In the genomic region with DNA sequence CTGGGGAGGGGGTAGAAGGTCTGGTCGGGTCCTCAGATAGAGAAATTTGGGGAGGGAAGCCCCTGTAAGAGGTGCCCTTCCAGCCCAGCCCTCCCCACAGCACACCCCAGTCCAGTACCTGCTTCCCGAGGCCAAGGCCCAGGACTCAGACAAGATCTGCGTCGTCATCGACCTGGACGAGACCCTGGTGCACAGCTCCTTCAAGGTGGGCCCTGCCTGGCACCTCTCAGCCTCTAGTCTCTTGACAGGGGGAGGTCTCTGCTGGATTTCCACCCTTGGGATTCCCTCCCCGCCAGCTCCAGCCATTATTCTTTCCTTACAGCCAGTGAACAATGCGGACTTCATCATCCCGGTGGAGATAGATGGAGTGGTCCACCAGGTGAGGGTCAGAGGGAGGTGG, we compare ENCODE assay signal across 12 mouse cellular contexts. TPM values are rescaled to one million over a fixed set of nuclear protein-coding genes. Genes with fewer than 3 reads are reported as not detected.
DNase-seq lines count a peak whose midpoint lies in the region; ATAC-seq and TF ChIP-seq lines count a peak whose summit lies in the region.
"Had no signal": no experiment of that assay in that cellular context is flagged by ENCODE, and none has a peak within 500 bp of the region (broad histone marks: within the 10 kb centered on the region; RNA-seq: fewer than 3 reads in every experiment).

No protein-coding gene starts in this region.

- intact Hi-C loops in heart, postnatal 36 days (cut with DNase I) = loop anchor here (10.0 kb wide), 2 partner anchors 191 to 479 kb away; partner anchors contain the start of genes Bcs1l and Zfp142

- ATAC-seq in lung, embryonic 14.5 days (ENCODE audit: insufficient read depth) = no peak
- no peak for ATAC-seq in limb, embryonic 12.5 days (ENCODE audit: insufficient number of reproducible peaks, insufficient read depth, low FRiP score, low TSS enrichment, low read depth)
- no peak for ATAC-seq in stomach, embryonic 16.5 days (ENCODE audit: insufficient read depth, low FRiP score)
- ATAC-seq: midbrain, embryonic 16.5 days had no signal

- H3K27me3 ChIP-seq in heart, embryonic 10.5 days (ENCODE audit: insufficient read depth, poor library complexity, severe bottlenecking) = no peaks in the 10 kb centered on the region
- H3K27me3 ChIP-seq in lung, embryonic 14.5 days (ENCODE audit: insufficient read depth, low read length) = no peaks in the 10 kb centered on the region
- no peaks in the 10 kb centered on the region for H3K27me3 ChIP-seq in limb, embryonic 12.5 days
- no peaks in the 10 kb centered on the region for H3K27me3 ChIP-seq in stomach, embryonic 16.5 days (ENCODE audit: control insufficient read depth, insufficient read depth, low read length)

- H3K4me1 ChIP-seq in heart, embryonic 10.5 days = peaks cover 58% of the 10 kb centered on the region
- peaks cover 12% of the 10 kb centered on the region for H3K4me1 ChIP-seq in lung, embryonic 14.5 days (ENCODE audit: insufficient read depth)
- peaks cover 14% of the 10 kb centered on the region for H3K4me1 ChIP-seq in lung, adult 2 months (ENCODE audit: control insufficient read depth, insufficient read depth, low read length)
- peaks cover 43% of the 10 kb centered on the region for H3K4me1 ChIP-seq in limb, embryonic 12.5 days (replicated peaks)
- peaks cover 39% of the 10 kb centered on the region for H3K4me1 ChIP-seq in stomach, embryonic 16.5 days (ENCODE audit: control insufficient read depth, insufficient read depth, low read length)

- H3K27ac ChIP-seq in heart, embryonic 10.5 days = peak overlapping the region; percentile 42; the same call in 1 of the 2 replicates
- H3K27ac ChIP-seq in lung, embryonic 14.5 days (ENCODE audit: low read depth) = no peak overlapping the region
- H3K27ac ChIP-seq in limb, embryonic 12.5 days = 0 out of 2 replicates have a peak overlapping the region, but pooled peaks have one; percentile 29
- no peak overlapping the region for H3K27ac ChIP-seq in stomach, embryonic 16.5 days (ENCODE audit: low read length)

- no peak for TF ChIP-seq CTCF in lung, embryonic 14.5 days (IDR thresholded peaks at IDR 0.05; ENCODE audit: low read depth)
- TF ChIP-seq CTCF in lung, adult 2 months (IDR thresholded peaks at IDR 0.05; ENCODE audit: insufficient read depth, low read length) = no peak

- 89% methylated on average over 9 of the region's 9 CpGs for WGBS in heart, embryonic 10.5 days
- WGBS in lung, embryonic 14.5 days = 86% methylated on average over 9 of the region's 9 CpGs
- 83% methylated on average over 9 of the region's 9 CpGs for WGBS in lung, adult 2 months
- 89% methylated on average over 9 of the region's 9 CpGs for WGBS in limb, embryonic 12.5 days
- WGBS in stomach, embryonic 16.5 days = 83% methylated on average over 9 of the region's 9 CpGs

- no peak for TF ChIP-seq POLR2A in lung, adult 2 months (IDR thresholded peaks at IDR 0.05; ENCODE audit: borderline replicate concordance, extremely low read depth, low read depth, low read length)

- no peaks in the 10 kb centered on the region for H3K9me3 ChIP-seq in heart, embryonic 10.5 days
- H3K9me3 ChIP-seq in lung, embryonic 14.5 days (ENCODE audit: low read depth, low read length) = no peaks in the 10 kb centered on the region
- no peaks in the 10 kb centered on the region for H3K9me3 ChIP-seq in limb, embryonic 12.5 days
- no peaks in the 10 kb centered on the region for H3K9me3 ChIP-seq in stomach, embryonic 16.5 days (replicated peaks; ENCODE audit: control insufficient read depth, low read length)

- no peak for DNase-seq in heart, embryonic 10.5 days (ENCODE audit: low spot score)
- no peak for DNase-seq in heart, postnatal 36 days
- DNase-seq in lung, embryonic 14.5 days = no peak
- no peak for DNase-seq in lung, adult 2 months
- DNase-seq in neural tube, embryonic 10.5 days (ENCODE audit: extremely low spot score, low spot score) = no peak
- DNase-seq: lung, postnatal 14 days; right cerebral cortex, postnatal 4 days had no signal

- H3K9ac ChIP-seq in lung, embryonic 14.5 days = no peak overlapping the region
- H3K9ac ChIP-seq in limb, embryonic 12.5 days (replicated peaks) = 0 out of 2 replicates have a peak overlapping the region, but pooled peaks have one; percentile 4
- peak overlapping the region; percentile 97; the same call in 1 of the 2 replicates for H3K9ac ChIP-seq in stomach, embryonic 16.5 days (ENCODE audit: low read length)

- H3K4me2 ChIP-seq in lung, embryonic 14.5 days = peak overlapping the region; percentile 98
- H3K4me2 ChIP-seq in limb, embryonic 12.5 days = no peak overlapping the region
- H3K4me2 ChIP-seq in stomach, embryonic 16.5 days (ENCODE audit: low read depth, low read length) = peak overlapping the region; percentile 96; the same call in 1 of the 2 replicates

- no peak overlapping the region for H3K4me3 ChIP-seq in heart, embryonic 10.5 days
- peak overlapping the region; percentile 88; the same call in 1 of the 2 replicates for H3K4me3 ChIP-seq in lung, embryonic 14.5 days (ENCODE audit: low read depth, low read length)
- no peak overlapping the region for H3K4me3 ChIP-seq in lung, adult 2 months (replicated peaks; ENCODE audit: extremely low read depth, low read depth, low read length)
- H3K4me3 ChIP-seq in limb, embryonic 12.5 days (replicated peaks) = peak overlapping the region; percentile 94; the same call in 1 of the 2 replicates
- no peak overlapping the region for H3K4me3 ChIP-seq in stomach, embryonic 16.5 days (replicated peaks; ENCODE audit: low read length)
- H3K4me3 ChIP-seq: layer of hippocampus, adult 2 months had no signal

- peaks cover 28% of the 10 kb centered on the region for H3K36me3 ChIP-seq in heart, embryonic 10.5 days
- peaks cover 25% of the 10 kb centered on the region for H3K36me3 ChIP-seq in lung, embryonic 14.5 days (ENCODE audit: insufficient read depth)
- peaks cover 29% of the 10 kb centered on the region for H3K36me3 ChIP-seq in limb, embryonic 12.5 days
- H3K36me3 ChIP-seq in stomach, embryonic 16.5 days (ENCODE audit: control insufficient read depth, insufficient read depth, low read length) = peaks cover 14% of the 10 kb centered on the region

RNA-seq across cellular contexts. Expression of gene Ctdsp1, which starts 2.4 kb away (rescaled TPM):
- 55.9 and 69.2 TPM in 2 replicates for polyA plus RNA-seq in heart, embryonic 10.5 days (2016; fragmentation: Nextera tagmentation; extraction: Ambion mirVana)
- 100 to 1,000 TPM; 127 to 133 TPM for total RNA-seq in heart, postnatal 36 days (2021)
- 99.4 and 102 TPM in 2 replicates for polyA plus RNA-seq in lung, embryonic 14.5 days (2014; fragmentation: Nextera tagmentation; extraction: Ambion mirVana)
- polyA plus RNA-seq in lung, adult 2 months (2012; rRNA removed) = 197 and 200 TPM in 2 replicates
- 75.3 and 78.5 TPM in 2 replicates for polyA plus RNA-seq in limb, embryonic 12.5 days (2016; fragmentation: Nextera tagmentation; extraction: Ambion mirVana)
- polyA plus RNA-seq in stomach, embryonic 16.5 days (2015; fragmentation: Nextera tagmentation; extraction: Ambion mirVana) = 77.9 and 88.9 TPM in 2 replicates

RNA-seq across cellular contexts. Expression of gene Vil1, which starts 15.5 kb away (rescaled TPM):
- 0.94 and 1.1 TPM in 2 replicates for polyA plus RNA-seq in heart, embryonic 10.5 days (2016; fragmentation: Nextera tagmentation; extraction: Ambion mirVana)
- 1 to 10 TPM in 1 of 2 experiments, under 1 TPM in 1; 0.86 to 1.3 TPM for total RNA-seq in heart, postnatal 36 days (2021)
- polyA plus RNA-seq in lung, embryonic 14.5 days (2014; fragmentation: Nextera tagmentation; extraction: Ambion mirVana) = 0.42 and 0.43 TPM in 2 replicates
- polyA plus RNA-seq in lung, adult 2 months (2012; rRNA removed) = 0.31 and 1.1 TPM in 2 replicates
- 0.19 TPM in 2 replicates for polyA plus RNA-seq in limb, embryonic 12.5 days (2016; fragmentation: Nextera tagmentation; extraction: Ambion mirVana)
- polyA plus RNA-seq in stomach, embryonic 16.5 days (2015; fragmentation: Nextera tagmentation; extraction: Ambion mirVana) = 29.1 and 29.8 TPM in 2 replicates
- total RNA-seq: neutrophil, adult 5-6 weeks had no signal

RNA-seq across cellular contexts. Expression of gene Slc11a1, which starts 18.7 kb away (rescaled TPM):
- 1.1 and 1.6 TPM in 2 replicates for polyA plus RNA-seq in heart, embryonic 10.5 days (2016; fragmentation: Nextera tagmentation; extraction: Ambion mirVana)
- 1 to 10 TPM; 4.7 to 5.5 TPM for total RNA-seq in heart, postnatal 36 days (2021)
- polyA plus RNA-seq in lung, embryonic 14.5 days (2014; fragmentation: Nextera tagmentation; extraction: Ambion mirVana) = 3.1 and 3.5 TPM in 2 replicates
- 33.3 and 41.8 TPM in 2 replicates for polyA plus RNA-seq in lung, adult 2 months (2012; rRNA removed)
- 0.85 and 2.2 TPM in 2 replicates for polyA plus RNA-seq in limb, embryonic 12.5 days (2016; fragmentation: Nextera tagmentation; extraction: Ambion mirVana)
- 7.7 and 8.7 TPM in 2 replicates for polyA plus RNA-seq in stomach, embryonic 16.5 days (2015; fragmentation: Nextera tagmentation; extraction: Ambion mirVana)

RNA-seq across cellular contexts. Expression of gene Catip, which starts 31.8 kb away (rescaled TPM):
- 0.20 and 0.28 TPM in 2 replicates for polyA plus RNA-seq in heart, embryonic 10.5 days (2016; fragmentation: Nextera tagmentation; extraction: Ambion mirVana)
- total RNA-seq in heart, postnatal 36 days (2021) = under 1 TPM; 0.19 to 0.41 TPM
- polyA plus RNA-seq in lung, embryonic 14.5 days (2014; fragmentation: Nextera tagmentation; extraction: Ambion mirVana) = 0.62 and 0.63 TPM in 2 replicates
- 10.2 TPM in 2 replicates for polyA plus RNA-seq in lung, adult 2 months (2012; rRNA removed)
- polyA plus RNA-seq in limb, embryonic 12.5 days (2016; fragmentation: Nextera tagmentation; extraction: Ambion mirVana) = 1.5 and 1.6 TPM in 2 replicates
- 0.66 and 0.77 TPM in 2 replicates for polyA plus RNA-seq in stomach, embryonic 16.5 days (2015; fragmentation: Nextera tagmentation; extraction: Ambion mirVana)
- total RNA-seq: neutrophil, adult 5-6 weeks had no signal

Comparison
In these comparisons a context has a peak if more than half of its experiments do, and no peak if none do; other contexts are left out.
1. H3K4me3 ChIP-seq: peak in lung, embryonic 14.5 days (single experiment) and limb, embryonic 12.5 days (single experiment); none in heart, embryonic 10.5 days (single experiment), lung, adult 2 months (single experiment) and stomach, embryonic 16.5 days (single experiment).
2. H3K27ac ChIP-seq: peak in heart, embryonic 10.5 days (single experiment) and limb, embryonic 12.5 days (single experiment); none in lung, embryonic 14.5 days (single experiment) and stomach, embryonic 16.5 days (single experiment).
3. RNA of gene Vil1, which starts 15.5 kb away (polyA plus RNA-seq): 29.1 to 29.8 TPM in stomach, embryonic 16.5 days; 0.94 to 1.1 TPM in heart, embryonic 10.5 days, 0.42 to 0.43 TPM in lung, embryonic 14.5 days, 0.31 to 1.1 TPM in lung, adult 2 months and 0.19 TPM in limb, embryonic 12.5 days; every median in the first group is over 10 times any median in the second.